Mouse (Mus musculus) intestine, embryonic 14.5 days (tissue): ENCODE data around the gene Mfsd4b5. TPM values are rescaled to one million over a fixed set of nuclear protein-coding genes. Genes with fewer than 3 reads are reported as not detected.
"Not testable (repeated sequence)": the region's sequence is repeated elsewhere in the genome, so short reads cannot be mapped to it uniquely, and the experiment has no call there.

Experiments used
- ATAC-seq: fragments of 200-750 bp; cut with Nextera tagmentation; replicated peaks from 2 replicates; pipeline ENCODE4 v1.8.0; 2017; ENCODE audit warnings: low read depth, moderate number of reproducible peaks, moderate TSS enrichment, moderate library complexity; ENCODE audit not compliant: low FRiP score, low TSS enrichment
- DNase-seq: peaks from one replicate; pipeline ENCODE4 v3.0.0-alpha.2; 2018; ENCODE audit warnings: low spot score
- H3K27ac ChIP-seq: fragments of 300-500 bp; sonication (generic); 2 replicates; pipeline ENCODE4 v1.5.1; 2014; ENCODE audit warnings: low read depth, mild to moderate bottlenecking, control low read depth
- H3K27me3 ChIP-seq: fragments of 300-500 bp; sonication (generic); replicated peaks from 2 replicates; pipeline ENCODE4 v1.6.1; 2014; ENCODE audit warnings: low read length, control low read depth; ENCODE audit not compliant: control insufficient read depth, insufficient read depth
- H3K36me3 ChIP-seq: fragments of 300-500 bp; sonication (generic); 2 replicates; pipeline ENCODE4 v1.6.1; 2014; ENCODE audit warnings: low read length, control low read depth; ENCODE audit not compliant: control insufficient read depth, insufficient read depth
- H3K4me1 ChIP-seq: fragments of 300-500 bp; sonication (generic); replicated peaks from 2 replicates; pipeline ENCODE4 v1.6.1; 2014; ENCODE audit warnings: low read length, control low read depth, mixed read lengths; ENCODE audit not compliant: control insufficient read depth, insufficient read depth
- H3K4me2 ChIP-seq: fragments of 300-500 bp; sonication (generic); 2 replicates; pipeline ENCODE4 v1.6.1; 2014; ENCODE audit warnings: low read length
- H3K4me3 ChIP-seq: fragments of 300-500 bp; sonication (generic); 2 replicates; pipeline ENCODE4 v1.5.1; 2014; ENCODE audit warnings: low read depth, low read length, control low read depth, mixed read lengths
- H3K9ac ChIP-seq: fragments of 300-500 bp; sonication (generic); 2 replicates; pipeline ENCODE4 v1.6.1; 2014; ENCODE audit warnings: mild to moderate bottlenecking, low read length
- H3K9me3 ChIP-seq: fragments of 300-500 bp; sonication (generic); 2 replicates; pipeline ENCODE4 v1.6.1; 2016; ENCODE audit warnings: low read length, control low read depth; ENCODE audit not compliant: control insufficient read depth
- WGBS: fragments of 180-500 bp; shearing (Covaris S2); extraction: QIAGEN DNeasy Blood & Tissue Kit; methylation state at CpG from one replicate; pipeline ENCODE4 v1.1.7; 2014; 5-methylcytosine and 5-hydroxymethylcytosine counted together
- polyA plus RNA-seq: library from polyadenylated mRNA; unstranded; fragments of >200 nt; fragmentation: Nextera tagmentation; extraction: Ambion mirVana; gene quantifications from 2 replicates; pipeline ENCODE4 v1.2.1, GENCODE M21; 2014

The Mfsd4b5 gene
- polyA plus RNA-seq, 1 experiment from 2014 or later = not detected

DNA sequence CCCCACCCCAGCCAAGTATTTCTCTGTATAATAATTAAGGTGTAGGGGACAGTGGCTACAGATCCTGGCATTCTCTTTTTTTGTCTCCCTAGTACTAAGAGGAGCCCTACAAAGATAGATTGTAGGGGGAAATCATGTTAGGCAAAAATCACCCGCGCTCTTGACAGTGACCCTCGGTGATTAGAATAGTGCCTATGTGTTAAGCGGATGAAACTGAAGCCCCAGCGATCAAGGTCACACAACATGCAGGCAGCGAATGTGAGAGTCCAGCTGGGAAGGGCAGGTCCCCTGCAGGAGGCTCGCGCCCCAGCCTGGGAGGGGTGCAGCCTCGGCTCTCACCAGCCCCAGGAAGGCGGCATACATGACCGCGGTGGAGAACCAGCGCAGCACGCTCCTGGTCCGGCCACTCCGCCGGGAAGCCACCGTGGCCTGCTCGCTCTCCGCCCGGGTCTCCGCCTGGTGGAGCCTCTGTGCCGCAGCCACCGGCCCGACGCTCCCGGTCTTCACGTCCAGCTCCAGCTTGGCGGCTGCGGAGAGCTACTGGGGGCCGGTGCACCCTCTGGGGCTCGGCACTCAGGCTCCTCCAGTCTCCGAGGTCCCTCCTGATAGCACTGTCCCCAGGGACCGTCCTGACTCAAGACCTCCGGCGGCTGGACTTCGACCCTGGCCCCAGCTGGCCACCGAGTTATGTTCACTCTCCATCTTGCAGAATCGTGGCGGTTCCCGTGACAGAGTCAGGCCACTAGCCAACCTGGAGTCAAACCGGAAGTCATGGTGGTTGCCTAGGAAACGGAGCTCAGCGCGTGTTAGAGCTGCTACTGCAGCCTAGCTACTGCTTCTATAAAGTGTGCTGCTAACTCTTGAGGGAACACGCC lies 38.3 kb upstream of the Mfsd4b5 start, which contains the start of gene Mfsd4b1:
Mfsd4b1 (minus strand) TSS at position 715 of the 875 bp plus-strand sequence.
- ATAC-seq = peak; percentile 94
- peaks cover 7% of the 10 kb centered on the region; the same call in 1 of the 2 replicates for H3K27me3 ChIP-seq
- H3K9me3 ChIP-seq = peaks cover 5% of the 10 kb centered on the region; the same call in 1 of the 2 replicates
- WGBS = 1% methylated on average over 46 of the region's 46 CpGs
- no peaks in the 10 kb centered on the region for H3K36me3 ChIP-seq
- peak within 1 kb of the TSS; percentile 65 for H3K4me3 ChIP-seq
- peak within 1 kb of the TSS; percentile 43; the same call in 1 of the 2 replicates for H3K27ac ChIP-seq
- peak within 1 kb of the TSS; percentile 97 for H3K4me2 ChIP-seq
- DNase-seq = peak; percentile 89
- H3K4me1 ChIP-seq = peaks cover 4% of the 10 kb centered on the region; the same call in 1 of the 2 replicates
- peak within 1 kb of the TSS; percentile 43; the same call in 1 of the 2 replicates for H3K9ac ChIP-seq

DNA sequence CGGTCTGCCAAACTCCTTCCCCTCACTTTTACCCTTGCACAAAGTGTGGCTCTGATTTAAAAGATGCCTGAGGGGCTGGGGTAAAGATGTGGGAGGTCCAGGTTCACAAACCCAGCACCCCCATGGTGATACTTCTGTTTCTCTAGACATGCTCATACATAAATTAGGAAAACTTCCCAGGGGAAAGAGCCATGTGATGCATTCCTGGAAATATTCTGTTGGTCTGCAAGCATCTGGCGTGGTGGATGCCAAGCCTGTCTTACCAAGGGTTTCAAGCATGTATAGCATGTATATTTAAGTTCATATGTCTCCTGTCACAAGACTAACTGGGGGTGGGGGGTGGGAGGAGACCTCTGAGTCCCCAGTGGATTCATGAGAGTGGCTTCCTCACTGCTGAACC lies 34.0 kb upstream of the Mfsd4b5 start:
- Histone ChIP-seq H3K4me1 (peaks cover 4% of the 10 kb centered on the region; the same call in 1 of the 2 replicates), H3K27me3 (peaks cover 7% of the 10 kb centered on the region; the same call in 1 of the 2 replicates), H3K27ac (no peak overlapping the region), H3K36me3 (no peaks in the 10 kb centered on the region), H3K9me3 (no peaks in the 10 kb centered on the region), H3K9ac (no peak overlapping the region), H3K4me2 (no peak overlapping the region), H3K4me3 (no peak overlapping the region)
- DNase-seq (no peak), ATAC-seq (no peak)
- 76% methylated on average over 2 of the region's 2 CpGs for WGBS

DNA sequence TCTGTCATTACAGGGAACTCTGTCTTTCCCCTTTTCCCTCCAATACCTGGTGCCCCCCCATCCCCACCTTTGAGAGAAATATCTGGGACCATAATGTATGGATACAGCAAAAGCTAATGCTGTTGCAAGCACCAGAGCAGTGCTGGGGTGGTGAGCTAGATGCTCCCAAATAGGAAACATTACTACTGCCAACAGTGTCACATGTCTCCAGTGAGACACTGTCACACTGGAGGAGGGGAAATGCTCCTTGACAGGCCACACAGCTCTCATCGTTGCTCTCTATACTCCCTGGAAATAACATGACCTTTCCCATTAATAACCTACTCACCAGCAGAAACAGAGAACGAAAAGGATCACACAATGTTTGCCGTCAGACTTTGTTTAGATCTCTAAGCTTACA lies 33.0 kb upstream of the Mfsd4b5 start:
- Histone ChIP-seq H3K27me3 (peaks cover 7% of the 10 kb centered on the region; the same call in 1 of the 2 replicates), H3K4me2 (no peak overlapping the region), H3K9me3 (no peaks in the 10 kb centered on the region), H3K4me3 (no peak overlapping the region), H3K36me3 (no peaks in the 10 kb centered on the region), H3K27ac (no peak overlapping the region), H3K4me1 (peaks cover 4% of the 10 kb centered on the region; the same call in 1 of the 2 replicates), H3K9ac (no peak overlapping the region)
- 34% methylated on average over 3 of the region's 3 CpGs for WGBS
- ATAC-seq (no peak), DNase-seq (no peak)

DNA sequence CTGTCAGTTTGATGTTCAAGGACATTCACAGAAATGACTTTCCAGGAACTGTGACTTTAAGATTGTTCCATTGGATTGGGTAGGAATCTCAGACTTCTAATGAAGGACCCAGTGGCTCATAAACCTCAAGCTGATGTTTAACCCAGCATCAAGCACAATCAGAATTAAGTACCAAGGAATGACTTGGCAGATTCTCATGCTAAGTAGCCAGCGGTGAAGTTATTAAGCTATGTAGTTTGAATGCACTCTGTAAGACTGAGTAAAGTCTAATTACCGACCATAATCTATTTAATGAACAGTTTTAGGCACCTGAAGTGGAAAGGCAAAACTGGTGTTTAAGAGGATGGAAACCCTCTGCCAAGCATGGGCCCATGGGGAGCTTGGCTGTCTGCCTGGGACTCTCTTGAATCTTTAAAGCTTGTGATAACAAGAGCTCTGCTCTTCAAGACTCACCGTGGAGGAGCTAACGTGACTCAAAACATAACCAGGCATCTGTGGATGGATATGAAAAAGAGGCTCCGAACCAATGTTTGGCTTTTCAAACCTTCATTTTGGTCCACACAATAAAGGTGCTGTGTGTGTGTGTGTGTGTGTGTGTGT lies 31.9 kb upstream of the Mfsd4b5 start:
- Histone ChIP-seq H3K4me1 (no peaks in the 10 kb centered on the region), H3K36me3 (no peaks in the 10 kb centered on the region), H3K4me2 (no peak overlapping the region), H3K27ac (no peak overlapping the region), H3K4me3 (no peak overlapping the region), H3K9ac (no peak overlapping the region), H3K9me3 (no peaks in the 10 kb centered on the region), H3K27me3 (peaks cover 3% of the 10 kb centered on the region; the same call in 1 of the 2 replicates)
- DNase-seq (no peak), ATAC-seq (no peak)
- 84% methylated on average over 5 of the region's 5 CpGs for WGBS

DNA sequence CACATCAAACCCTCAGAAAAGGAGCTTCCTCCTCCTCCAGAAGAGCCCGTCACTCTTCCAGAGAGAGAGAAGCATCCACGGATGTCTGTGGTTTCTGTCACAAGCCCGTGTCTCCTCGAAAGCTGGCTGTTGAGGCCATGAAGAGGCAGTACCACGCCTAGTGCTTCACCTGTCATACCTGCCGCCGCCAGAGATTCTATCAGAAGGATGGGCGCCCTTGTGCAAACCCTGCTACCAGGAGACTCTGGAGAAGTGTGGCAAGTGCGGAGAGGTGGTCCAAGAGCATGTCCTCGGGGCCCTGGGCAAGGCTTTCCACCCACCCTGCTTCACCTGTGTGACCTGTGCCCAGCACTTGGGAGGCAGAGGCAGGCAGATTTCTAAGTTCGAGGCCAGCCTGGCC lies 23.1 kb upstream of the Mfsd4b5 start:
- DNase-seq (no peak), ATAC-seq (no peak)
- Histone ChIP-seq H3K9me3 (no peaks in the 10 kb centered on the region), H3K27ac (no peak overlapping the region), H3K9ac (no peak overlapping the region), H3K4me3 (no peak overlapping the region), H3K36me3 (no peaks in the 10 kb centered on the region), H3K4me2 (no peak overlapping the region), H3K27me3 (no peaks in the 10 kb centered on the region), H3K4me1 (no peaks in the 10 kb centered on the region)
- WGBS = 82% methylated on average over 11 of the region's 11 CpGs

DNA sequence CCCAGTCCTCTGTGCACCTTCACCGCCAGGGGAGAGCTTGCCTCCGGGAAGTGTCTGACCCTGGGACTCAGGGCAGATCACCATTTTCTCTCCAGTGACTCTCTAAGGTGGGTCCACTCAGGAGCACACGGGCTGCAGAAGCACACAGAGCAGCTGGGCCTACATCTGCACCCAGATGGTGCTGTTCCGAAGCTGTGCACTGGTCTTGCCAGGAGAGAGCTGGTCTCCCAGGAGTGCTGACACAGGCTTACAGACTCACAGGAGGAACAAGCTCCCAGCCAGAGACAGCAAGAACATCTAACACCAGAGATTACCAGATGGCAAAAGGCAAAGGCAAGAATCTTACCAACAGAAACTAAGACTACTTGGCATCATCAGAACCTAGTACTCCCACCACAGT lies 22.4 kb upstream of the Mfsd4b5 start:
- ATAC-seq = not testable (repeated sequence)

DNA sequence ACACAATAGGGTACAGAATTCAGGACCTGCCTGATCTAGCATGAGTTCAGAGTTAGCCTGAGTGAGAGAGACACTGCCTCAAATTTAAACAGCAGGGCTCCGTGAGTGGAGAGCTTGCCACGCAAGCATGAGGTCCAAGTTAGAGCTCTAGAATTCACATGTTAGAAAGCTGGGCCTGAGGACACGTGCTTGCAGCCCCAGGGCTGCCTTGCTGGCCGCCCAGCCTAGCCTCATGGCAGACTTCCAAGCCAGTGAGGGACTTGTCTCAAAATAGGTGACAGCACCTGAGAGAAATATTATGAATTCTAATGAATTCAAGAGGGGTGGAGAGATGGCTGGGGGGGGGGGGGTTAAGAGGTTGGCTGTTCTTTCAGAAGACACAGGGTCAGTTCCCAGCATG lies 21.5 kb upstream of the Mfsd4b5 start:
- ATAC-seq (no peak), DNase-seq (no peak)
- Histone ChIP-seq H3K9me3 (no peaks in the 10 kb centered on the region), H3K27ac (no peak overlapping the region), H3K4me1 (no peaks in the 10 kb centered on the region), H3K9ac (no peak overlapping the region), H3K4me2 (no peak overlapping the region), H3K36me3 (no peaks in the 10 kb centered on the region), H3K27me3 (no peaks in the 10 kb centered on the region), H3K4me3 (no peak overlapping the region)
- WGBS = 90% methylated on average over 4 of the region's 4 CpGs

More for the DNA sequence above, 22.4 kb upstream of the Mfsd4b5 start:
- not testable (repeated sequence) for H3K4me3 ChIP-seq, H3K27me3 ChIP-seq, H3K36me3 ChIP-seq, H3K4me2 ChIP-seq, H3K9ac ChIP-seq, DNase-seq, H3K27ac ChIP-seq, H3K9me3 ChIP-seq, H3K4me1 ChIP-seq
- WGBS = 66% methylated on average over 4 of the region's 4 CpGs

DNA sequence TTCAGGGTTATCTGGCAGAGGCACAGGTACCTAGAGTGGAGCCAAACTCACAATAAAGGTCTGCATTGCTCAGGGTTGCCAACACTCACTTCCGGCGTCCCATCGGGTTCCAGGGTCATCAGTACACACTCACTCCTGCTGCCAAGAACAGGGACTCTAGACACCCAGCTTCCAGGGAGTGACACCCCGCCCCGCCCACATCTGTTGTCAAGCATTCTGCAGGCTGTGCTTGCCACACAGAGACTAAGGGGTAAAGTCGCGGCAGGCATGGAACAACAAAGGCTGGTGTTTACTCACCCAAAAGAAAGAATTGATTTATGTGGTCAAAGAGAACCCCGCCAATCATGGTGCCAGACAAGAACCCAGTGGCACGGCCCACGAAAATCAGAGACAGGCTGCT lies 20.5 kb upstream of the Mfsd4b5 start:
- Histone ChIP-seq H3K27me3 (no peaks in the 10 kb centered on the region), H3K9ac (no peak overlapping the region), H3K27ac (no peak overlapping the region), H3K4me3 (no peak overlapping the region), H3K4me2 (no peak overlapping the region), H3K4me1 (no peaks in the 10 kb centered on the region), H3K36me3 (no peaks in the 10 kb centered on the region), H3K9me3 (no peaks in the 10 kb centered on the region)
- DNase-seq (no peak), ATAC-seq (no peak)
- WGBS = 67% methylated on average over 10 of the region's 10 CpGs
